Mouse (Mus musculus): ENCODE measurements around the gene Ppme1. TPM values are rescaled to one million over a fixed set of nuclear protein-coding genes. Genes with fewer than 3 reads are reported as not detected.

Ppme1 gene
- polyA plus RNA-seq, 1 experiment from 2014 or later: 34.9 TPM

DNA sequence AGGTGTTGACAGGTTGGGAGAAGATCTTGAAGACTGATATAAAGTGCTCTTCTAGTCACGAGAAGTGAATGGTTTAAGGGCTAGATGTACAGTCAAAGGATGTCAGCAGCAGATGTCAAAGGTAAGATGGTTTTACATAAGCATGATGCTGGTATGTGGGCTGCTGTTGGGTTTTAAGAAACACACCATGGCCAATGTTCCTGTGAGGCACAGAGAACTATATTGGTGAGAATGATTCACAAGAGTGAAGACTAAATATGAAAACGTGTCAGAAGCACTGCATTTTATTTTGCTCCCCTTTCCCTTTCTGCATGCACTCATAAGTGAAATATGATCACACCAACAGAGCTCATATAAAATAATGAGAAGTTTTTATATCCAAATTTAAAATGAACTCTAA lies 8.9 kb downstream of the Ppme1 start:
- peaks cover 10% of the 10 kb centered on the region; the same call in 1 of the 2 replicates for H3K79me2 ChIP-seq (ENCODE audit: inconsistent target)
- WGBS (ENCODE audit: missing documents): 100% methylated on average over 2 of the region's 2 CpGs
- no peak overlapping the region for H3K4me3 ChIP-seq (ENCODE audit: inconsistent target)
- no peaks in the 10 kb centered on the region for H3K36me3 ChIP-seq (ENCODE audit: inconsistent target)
- no peak overlapping the region for H3K27ac ChIP-seq

- H3K36me3 ChIP-seq (ENCODE audit: inconsistent target): no peaks in the 10 kb centered on the region
- no peak overlapping the region for H3K27ac ChIP-seq
- H3K79me2 ChIP-seq (ENCODE audit: inconsistent target): no peaks in the 10 kb centered on the region
- no peak overlapping the region for H3K4me3 ChIP-seq (ENCODE audit: inconsistent target)
Observed at GRCm38 (mm10) chr7:100357856-100358255, 14.3 kb downstream of the Ppme1 start.

DNA sequence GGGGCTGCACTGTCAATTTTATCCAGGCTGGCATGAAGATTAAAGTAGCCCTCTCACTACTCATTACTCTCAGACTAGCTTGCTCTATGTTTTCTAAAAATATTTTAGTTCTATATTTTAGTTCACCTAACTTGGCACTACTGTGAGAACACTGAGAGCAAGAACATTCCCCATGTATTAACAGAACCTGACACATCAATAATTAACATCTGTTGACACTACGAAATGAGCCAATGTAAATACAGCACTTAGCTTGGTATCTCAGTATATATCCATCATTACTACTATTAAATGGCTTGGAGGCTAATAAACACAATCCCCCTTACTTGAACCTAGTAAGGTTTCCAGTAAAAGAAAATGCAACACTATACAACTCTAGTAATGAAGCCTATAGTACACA lies 15.3 kb downstream of the Ppme1 start:
- WGBS (ENCODE audit: missing documents): 100% methylated on average over 1 of the region's 1 CpGs
- H3K36me3 ChIP-seq (ENCODE audit: inconsistent target): no peaks in the 10 kb centered on the region

DNA sequence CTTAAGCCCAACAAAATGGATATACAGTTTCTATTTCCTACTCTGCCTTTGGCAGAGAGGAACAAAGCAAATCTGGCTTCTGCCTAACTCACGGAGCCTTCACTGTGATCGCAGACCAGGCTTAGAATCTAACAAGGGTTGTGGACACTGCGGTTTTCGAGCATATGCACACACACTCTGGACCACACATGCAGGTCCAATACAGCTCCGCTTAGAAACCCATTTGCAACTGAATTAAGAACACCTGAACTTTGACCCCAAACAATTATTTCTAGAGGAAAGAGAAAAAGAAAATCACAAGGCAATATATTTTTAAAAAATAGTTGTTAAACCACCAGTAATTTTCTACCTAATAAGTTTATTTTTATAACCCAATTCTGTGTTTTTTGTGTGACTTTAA lies 15.8 kb downstream of the Ppme1 start:
- H3K27ac ChIP-seq: no peak overlapping the region

More for the DNA sequence above, 15.3 kb downstream of the Ppme1 start:
- no peak overlapping the region for H3K4me3 ChIP-seq (ENCODE audit: inconsistent target)
- no peaks in the 10 kb centered on the region for H3K79me2 ChIP-seq (ENCODE audit: inconsistent target)
- no peak overlapping the region for H3K27ac ChIP-seq

DNA sequence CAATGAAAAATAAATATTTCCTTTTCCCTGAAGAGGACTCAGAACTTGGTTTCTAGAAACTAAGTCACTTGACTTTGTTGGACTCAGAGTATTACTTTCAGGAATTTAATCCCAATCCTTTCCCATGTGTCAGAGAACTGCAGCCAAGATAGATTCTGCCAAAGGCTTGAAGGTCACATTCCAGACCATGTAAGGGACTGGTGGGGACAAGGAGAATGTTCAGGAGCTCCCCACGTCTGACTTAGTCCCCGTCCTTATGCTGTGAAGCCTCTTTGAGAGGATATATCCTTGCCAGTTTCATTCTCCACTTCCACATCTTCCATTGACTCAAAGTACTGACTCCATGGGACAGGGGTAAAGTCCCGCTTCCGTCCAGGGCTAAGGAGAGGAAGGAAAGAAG lies 17.1 kb downstream of the Ppme1 start:
- 95% methylated on average over 4 of the region's 4 CpGs for WGBS (ENCODE audit: missing documents)
- Histone ChIP-seq H3K27ac (no peak overlapping the region), H3K4me3 (ENCODE audit: inconsistent target) (no peak overlapping the region), H3K36me3 (ENCODE audit: inconsistent target) (no peaks in the 10 kb centered on the region), H3K79me2 (ENCODE audit: inconsistent target) (no peaks in the 10 kb centered on the region)

More for the DNA sequence above, 15.8 kb downstream of the Ppme1 start:
- H3K36me3 ChIP-seq (ENCODE audit: inconsistent target): no peaks in the 10 kb centered on the region
- WGBS (ENCODE audit: missing documents): 86% methylated on average over 5 of the region's 5 CpGs
- H3K79me2 ChIP-seq (ENCODE audit: inconsistent target): no peaks in the 10 kb centered on the region
- H3K4me3 ChIP-seq (ENCODE audit: inconsistent target): no peak overlapping the region

DNA sequence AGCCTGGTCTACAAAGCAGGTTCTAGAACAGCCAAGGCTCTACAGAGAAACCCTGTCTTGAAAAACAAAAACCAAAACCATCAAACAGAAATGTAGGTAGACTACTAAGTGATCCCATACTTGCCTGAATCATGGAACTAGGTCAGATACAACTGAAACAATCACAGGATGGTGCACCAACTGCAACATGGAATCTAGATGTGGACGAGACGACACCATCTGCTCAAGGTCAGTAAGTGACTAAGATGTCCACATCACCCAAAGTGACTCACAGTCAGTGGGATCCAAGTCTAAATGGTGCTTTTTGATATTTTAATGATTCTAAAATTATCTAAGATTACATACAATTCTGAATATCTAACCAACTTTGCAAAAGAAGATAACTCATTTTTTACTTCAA lies 36.2 kb downstream of the Ppme1 start:
- Histone ChIP-seq H3K79me2 (ENCODE audit: inconsistent target) (no peaks in the 10 kb centered on the region), H3K36me3 (ENCODE audit: inconsistent target) (peaks cover 33% of the 10 kb centered on the region; the same call in 1 of the 2 replicates), H3K27ac (no peak overlapping the region), H3K4me3 (ENCODE audit: inconsistent target) (no peak overlapping the region)
- 100% methylated on average over 2 of the region's 2 CpGs for WGBS (ENCODE audit: missing documents)

- Histone ChIP-seq H3K4me3 (ENCODE audit: inconsistent target) (no peak overlapping the region), H3K36me3 (ENCODE audit: inconsistent target) (peaks cover 19% of the 10 kb centered on the region; the same call in 1 of the 2 replicates), H3K27ac (no peak overlapping the region), H3K79me2 (ENCODE audit: inconsistent target) (no peaks in the 10 kb centered on the region)
- WGBS (ENCODE audit: missing documents): 93% methylated on average over 3 of the region's 3 CpGs
Observed at GRCm38 (mm10) chr7:100331269-100331668, 40.8 kb downstream of the Ppme1 start.

GRCm38 (mm10) chr7:100328636-100329035 lies 43.5 kb downstream of the Ppme1 start:
- H3K79me2 ChIP-seq (ENCODE audit: inconsistent target): no peaks in the 10 kb centered on the region
- peaks cover 19% of the 10 kb centered on the region; the same call in 1 of the 2 replicates for H3K36me3 ChIP-seq (ENCODE audit: inconsistent target)
- WGBS (ENCODE audit: missing documents): 98% methylated on average over 4 of the region's 4 CpGs
- H3K4me3 ChIP-seq (ENCODE audit: inconsistent target): no peak overlapping the region
- no peak overlapping the region for H3K27ac ChIP-seq

- no peaks in the 10 kb centered on the region for H3K79me2 ChIP-seq (ENCODE audit: inconsistent target)
- WGBS (ENCODE audit: missing documents): 86% methylated on average over 7 of the region's 7 CpGs
- H3K27ac ChIP-seq: no peak overlapping the region
- no peak overlapping the region for H3K4me3 ChIP-seq (ENCODE audit: inconsistent target)
- H3K36me3 ChIP-seq (ENCODE audit: inconsistent target): peaks cover 13% of the 10 kb centered on the region; the same call in 1 of the 2 replicates
Observed at GRCm38 (mm10) chr7:100327514-100327913, 44.6 kb downstream of the Ppme1 start.

DNA sequence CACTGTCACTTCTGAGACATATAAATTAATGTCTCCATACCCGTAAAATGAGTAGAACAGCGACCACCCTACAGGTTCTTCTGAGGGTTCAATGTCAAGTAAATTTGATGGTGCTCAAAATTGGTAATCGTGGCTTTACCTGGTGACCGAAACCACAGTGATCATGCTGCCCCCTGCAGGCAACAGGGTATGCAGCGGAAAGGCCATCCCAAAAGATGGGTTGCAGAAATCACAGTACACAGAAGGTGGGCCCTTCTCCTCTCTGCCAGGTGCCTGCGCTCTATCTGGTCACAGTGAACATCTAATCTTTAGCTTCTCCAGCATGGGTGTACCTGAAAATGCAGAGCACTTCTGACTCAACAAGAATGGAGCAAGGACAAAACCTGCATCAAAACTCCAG lies 46.6 kb downstream of the Ppme1 start:
- H3K79me2 ChIP-seq (ENCODE audit: inconsistent target): no peaks in the 10 kb centered on the region
- H3K36me3 ChIP-seq (ENCODE audit: inconsistent target): 0 out of 2 replicates have a peak, but pooled peaks cover 4% of the 10 kb centered on the region
- 81% methylated on average over 6 of the region's 6 CpGs for WGBS (ENCODE audit: missing documents)
- H3K4me3 ChIP-seq (ENCODE audit: inconsistent target): no peak overlapping the region
- no peak overlapping the region for H3K27ac ChIP-seq

DNA sequence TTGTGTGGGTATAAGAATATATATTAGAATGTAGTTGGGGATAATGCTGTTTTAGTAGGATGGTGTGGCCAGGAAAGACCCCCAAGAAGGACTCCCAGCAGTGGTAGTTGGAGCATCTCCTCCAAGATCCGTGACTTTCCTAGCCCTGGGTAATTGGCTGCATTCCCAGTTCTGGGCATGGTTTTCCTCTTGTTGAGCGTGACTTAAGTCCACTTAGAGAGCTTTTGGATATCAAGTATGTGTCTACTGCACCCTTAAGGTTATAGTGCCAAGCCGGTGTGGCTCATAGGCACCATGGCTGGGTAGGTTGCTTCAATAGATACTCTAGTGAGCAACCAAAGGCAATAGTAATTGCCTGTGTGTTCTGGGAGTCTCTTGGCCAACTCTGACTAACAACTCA lies 48.4 kb downstream of the Ppme1 start:
- WGBS (ENCODE audit: missing documents): 97% methylated on average over 3 of the region's 3 CpGs
- H3K4me3 ChIP-seq (ENCODE audit: inconsistent target): no peak overlapping the region
- H3K79me2 ChIP-seq (ENCODE audit: inconsistent target): no peaks in the 10 kb centered on the region
- H3K27ac ChIP-seq: no peak overlapping the region
- H3K36me3 ChIP-seq (ENCODE audit: inconsistent target): 0 out of 2 replicates have a peak, but pooled peaks cover 4% of the 10 kb centered on the region

GRCm38 (mm10) chr7:100317534-100317933 lies 54.6 kb downstream of the Ppme1 start:
- Histone ChIP-seq H3K27ac (no peak overlapping the region), H3K36me3 (ENCODE audit: inconsistent target) (no peaks in the 10 kb centered on the region)
- WGBS (ENCODE audit: missing documents): 98% methylated on average over 5 of the region's 5 CpGs

DNA sequence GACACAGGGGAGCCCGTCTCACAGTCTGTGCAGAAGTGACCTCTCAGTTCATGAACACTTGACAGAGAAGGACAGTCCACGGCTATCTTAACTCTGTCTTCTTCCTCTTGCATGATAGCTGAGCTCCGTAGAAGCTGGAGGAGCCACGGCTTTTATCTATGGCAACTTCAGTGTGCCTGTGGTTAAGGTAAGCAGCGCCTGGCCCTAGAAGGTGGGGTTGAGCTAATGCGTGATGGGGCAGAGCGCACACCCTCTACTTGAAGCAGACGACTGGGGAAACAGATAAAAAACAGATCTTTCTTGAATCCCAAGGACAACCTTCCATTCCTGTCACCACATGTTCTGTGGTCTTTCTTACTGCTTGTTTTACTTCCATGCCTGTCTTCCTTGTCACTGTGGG lies 55.2 kb downstream of the Ppme1 start:
- Histone ChIP-seq H3K27ac (no peak overlapping the region), H3K79me2 (ENCODE audit: inconsistent target) (no peaks in the 10 kb centered on the region), H3K36me3 (ENCODE audit: inconsistent target) (no peaks in the 10 kb centered on the region), H3K4me3 (ENCODE audit: inconsistent target) (no peak overlapping the region)
- whole genome bisulfite sequencing (ENCODE audit: missing documents): 87% methylated on average over 6 of the region's 8 CpGs

More at GRCm38 (mm10) chr7:100317534-100317933, 54.6 kb downstream of the Ppme1 start:
- Histone ChIP-seq H3K4me3 (ENCODE audit: inconsistent target) (no peak overlapping the region), H3K79me2 (ENCODE audit: inconsistent target) (no peaks in the 10 kb centered on the region)

- no peaks in the 10 kb centered on the region for H3K36me3 ChIP-seq (ENCODE audit: inconsistent target)
- no peak overlapping the region for H3K27ac ChIP-seq
- no peak overlapping the region for H3K4me3 ChIP-seq (ENCODE audit: inconsistent target)
- no peaks in the 10 kb centered on the region for H3K79me2 ChIP-seq (ENCODE audit: inconsistent target)
- 75% methylated on average over 4 of the region's 4 CpGs for WGBS (ENCODE audit: missing documents)
Observed at GRCm38 (mm10) chr7:100312716-100313115, 59.4 kb downstream of the Ppme1 start.

DNA sequence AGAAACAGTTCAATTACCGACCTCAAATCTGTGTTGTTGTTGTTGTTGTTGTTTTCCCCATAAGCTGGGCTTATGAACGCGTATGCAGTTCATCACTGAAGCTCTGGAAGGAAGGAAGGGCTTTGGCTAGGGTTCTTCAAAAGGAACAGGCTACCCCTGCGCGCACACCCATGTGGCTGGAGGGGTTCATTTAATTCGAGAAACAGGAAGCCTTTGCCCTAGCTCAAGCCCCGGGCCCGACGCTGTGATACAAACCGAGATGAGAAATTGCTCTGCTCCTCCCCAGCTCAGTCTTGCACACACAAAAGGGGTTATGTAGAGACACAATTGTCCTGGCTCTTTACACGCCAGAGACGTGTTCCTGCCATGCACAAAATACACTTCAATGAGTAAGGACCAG lies 61.8 kb downstream of the Ppme1 start:
- Histone ChIP-seq H3K36me3 (ENCODE audit: inconsistent target) (no peaks in the 10 kb centered on the region), H3K27ac (no peak overlapping the region), H3K4me3 (ENCODE audit: inconsistent target) (no peak overlapping the region), H3K79me2 (ENCODE audit: inconsistent target) (no peaks in the 10 kb centered on the region)
- WGBS (ENCODE audit: missing documents): 31% methylated on average over 12 of the region's 12 CpGs

DNA sequence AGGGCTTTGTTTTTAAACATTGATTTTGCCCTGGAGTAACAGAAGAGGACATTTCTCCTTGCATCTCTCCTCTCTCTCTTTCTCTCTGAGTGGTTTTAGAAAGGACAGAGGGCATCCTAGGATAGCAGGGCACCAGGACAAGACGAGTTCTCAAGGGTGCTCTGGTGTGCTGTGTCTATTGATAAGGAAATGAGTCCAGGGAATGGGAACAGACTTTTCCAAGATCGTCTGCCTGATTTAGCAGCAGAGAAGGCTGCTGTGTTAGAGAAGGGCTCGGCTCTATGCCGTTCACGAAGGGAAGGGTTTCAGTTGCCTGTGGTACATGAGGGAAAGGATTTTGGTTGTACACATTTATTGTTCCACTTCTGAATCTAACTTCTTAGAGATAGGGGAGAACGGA lies 62.4 kb downstream of the Ppme1 start:
- Histone ChIP-seq H3K27ac (no peak overlapping the region), H3K79me2 (ENCODE audit: inconsistent target) (no peaks in the 10 kb centered on the region), H3K36me3 (ENCODE audit: inconsistent target) (no peaks in the 10 kb centered on the region), H3K4me3 (ENCODE audit: inconsistent target) (no peak overlapping the region)
- WGBS (ENCODE audit: missing documents): 77% methylated on average over 6 of the region's 6 CpGs

Measured in macrophage (primary cell).